Mouse (Mus musculus) spleen, adult 10 weeks (tissue): ENCODE data around the gene Pgrmc2. TPM values are rescaled to one million over a fixed set of nuclear protein-coding genes. Genes with fewer than 3 reads are reported as not detected.

Experiments
- polyA plus RNA-seq: library from polyadenylated mRNA; stranded (reverse); fragments of 350-450 nt; fragmentation: Illumina TruSeq; extraction: RNeasy Lipid Tissue Mini Kit (QIAGEN cat#74804); gene quantifications from one replicate; pipeline ENCODE4 v1.2.3, GENCODE M21; 2015; ENCODE audit warnings: low replicate concordance; ENCODE audit not compliant: insufficient read depth

Gene Pgrmc2
- polyA plus RNA-seq: 41.0 TPM

GRCm38 (mm10) chr3:41082885-41083789 lies at the start of gene Pgrmc2:
Pgrmc2 (minus strand) TSS chr3:41083046.

Other genes starting within 250 kb of the Pgrmc2 start
- 19.2 TPM for gene Mfsd8, start 236.2 kb downstream of the Pgrmc2 start, polyA plus RNA-seq
- gene Abhd18, start 236.1 kb downstream of the Pgrmc2 start, polyA plus RNA-seq: 10.6 TPM
- gene 1700034I23Rik, start 180.5 kb downstream of the Pgrmc2 start, polyA plus RNA-seq: 0.12 TPM
- gene Larp1b, start 133.2 kb downstream of the Pgrmc2 start, polyA plus RNA-seq: 28.1 TPM